Mouse (Mus musculus) left cerebral cortex, adult 2 months (tissue): ENCODE results near the gene Bag6. TPM values are rescaled to one million over a fixed set of nuclear protein-coding genes. Genes with fewer than 3 reads are reported as not detected.

Source experiments
- DNase-seq, 2 experiments: peaks; one replicate each; pipeline ENCODE4 v3.0.0; 2021 to 2022; ENCODE audit warnings: low spot score in 2 of 2, mixed read lengths in 1 of 2; ENCODE audit errors: extremely low spot score in 1 of 2
- H3K27ac ChIP-seq: fragments of 200-600 bp; 2 replicates; pipeline ENCODE4 v1.8.1; 2022
- H3K4me3 ChIP-seq: fragments of 200-600 bp; 2 replicates; pipeline ENCODE4 v1.8.1; 2022
- CTCF ChIP-seq: fragments of 200-600 bp; IDR thresholded peaks from 2 replicates; pipeline ENCODE4 v1.8.1; 2022; ENCODE audit warnings: antibody characterized with exemption, mild to moderate bottlenecking, moderate library complexity
- intact Hi-C: fragments of 180-260 bp; cut with DNase I; formaldehyde crosslinking; loops from one replicate; pipeline ENCODE4 v1.15.1; 2025
- total RNA-seq, 2 experiments: library from RNA; stranded (reverse); gene quantifications; 2 replicates each; pipeline ENCODE4 v1.2.3; 2021

Gene Bag6
- total RNA-seq, 2 experiments from 2014 or later = 304 to 307 TPM

DNA sequence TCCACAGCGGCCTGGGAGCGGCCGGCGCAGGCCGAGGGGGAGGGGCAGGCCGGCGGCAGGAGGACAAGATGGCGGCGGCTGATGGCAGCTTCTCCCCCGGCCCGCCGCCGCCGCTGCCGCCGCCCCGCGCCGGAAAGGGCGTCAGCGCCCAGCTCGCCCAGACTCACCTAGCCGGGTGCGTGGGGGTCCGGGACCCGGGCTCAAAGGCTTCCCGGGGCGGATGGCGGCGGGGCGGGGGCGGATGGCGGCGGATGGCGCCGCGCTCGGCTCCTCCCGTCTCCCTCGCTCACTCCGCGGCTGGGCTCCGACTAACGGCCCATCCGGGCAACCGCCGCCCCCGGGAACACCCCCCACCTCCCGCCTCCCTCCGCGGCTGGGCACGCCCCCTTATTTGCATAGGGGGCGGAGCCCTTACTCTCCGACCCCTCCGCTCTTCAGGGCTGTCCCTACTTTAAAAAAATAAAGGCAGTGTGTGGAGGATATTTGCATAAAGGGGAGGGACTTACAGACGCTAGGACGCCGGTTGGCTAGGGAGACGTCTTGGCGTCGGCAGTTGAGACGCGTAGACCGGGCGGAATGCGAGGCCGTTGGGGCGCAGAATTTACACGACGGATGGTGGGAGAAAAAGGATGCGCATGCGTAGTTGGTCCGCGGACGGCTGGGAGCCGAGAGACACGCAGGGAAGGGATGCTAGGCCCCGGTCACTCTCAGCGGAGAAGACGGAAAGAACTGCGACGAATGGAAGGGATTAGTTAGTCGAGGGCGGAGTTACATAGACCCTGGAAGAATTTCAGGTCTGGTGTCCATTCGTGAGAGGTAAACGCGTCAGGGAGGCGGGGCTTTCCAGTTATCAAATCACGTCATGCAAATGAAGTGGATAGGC lies 29.8 kb downstream of the Bag6 start, which contains the start of gene Prrc2a:
Gene Prrc2a (minus strand): TSS at position 330 of the 883 bp plus-strand sequence.
- H3K27ac ChIP-seq = peak within 1 kb of the TSS; percentile 96
- no peak for TF ChIP-seq CTCF
- peak; percentile 98 for DNase-seq
- intact Hi-C loops = loop anchor here (1.0 kb wide), 1 partner anchor 30 kb away; the partner anchor contains the start of gene Bag6
- H3K4me3 ChIP-seq = peak within 1 kb of the TSS; percentile 87

DNA sequence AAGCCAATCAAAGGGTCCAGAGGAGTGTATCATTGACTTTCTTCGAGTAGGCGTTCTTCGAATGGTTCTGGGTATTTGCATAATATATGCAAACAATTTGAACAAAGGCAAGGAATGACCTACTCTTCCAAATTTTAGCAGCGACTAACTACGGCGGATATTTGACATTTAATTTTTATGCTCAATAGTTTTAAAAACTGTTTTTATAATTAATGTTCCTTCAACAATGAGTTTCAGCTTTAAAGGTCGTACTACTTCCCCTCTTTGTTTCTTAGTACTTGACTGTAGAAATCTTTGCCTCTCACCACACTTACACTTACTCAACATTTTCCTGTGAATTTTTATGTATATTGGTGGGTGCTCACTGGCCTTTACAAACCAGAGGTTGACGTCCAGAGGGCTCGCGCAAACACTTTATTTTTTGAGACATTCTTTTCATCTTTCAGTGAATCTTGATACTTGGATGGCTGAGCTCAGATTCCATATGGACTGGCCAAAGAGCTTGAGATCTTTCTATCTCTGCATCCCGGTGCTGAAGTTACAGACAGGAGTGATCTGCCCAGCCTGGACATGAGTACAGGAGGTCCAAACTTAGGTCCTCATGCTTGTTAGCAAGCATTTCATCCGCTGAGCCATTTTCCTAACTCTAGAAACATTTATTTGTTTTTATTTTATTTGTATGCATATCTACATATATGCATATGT lies 30.6 kb downstream of the Bag6 start:
- Histone ChIP-seq H3K4me3 (peak overlapping the region; percentile 87), H3K27ac (peak overlapping the region; percentile 96)
- no peak for DNase-seq
- intact Hi-C loops = loop anchor here (1.0 kb wide), 1 partner anchor 71 kb away; no protein-coding TSS in a partner anchor
- no peak for TF ChIP-seq CTCF

DNA sequence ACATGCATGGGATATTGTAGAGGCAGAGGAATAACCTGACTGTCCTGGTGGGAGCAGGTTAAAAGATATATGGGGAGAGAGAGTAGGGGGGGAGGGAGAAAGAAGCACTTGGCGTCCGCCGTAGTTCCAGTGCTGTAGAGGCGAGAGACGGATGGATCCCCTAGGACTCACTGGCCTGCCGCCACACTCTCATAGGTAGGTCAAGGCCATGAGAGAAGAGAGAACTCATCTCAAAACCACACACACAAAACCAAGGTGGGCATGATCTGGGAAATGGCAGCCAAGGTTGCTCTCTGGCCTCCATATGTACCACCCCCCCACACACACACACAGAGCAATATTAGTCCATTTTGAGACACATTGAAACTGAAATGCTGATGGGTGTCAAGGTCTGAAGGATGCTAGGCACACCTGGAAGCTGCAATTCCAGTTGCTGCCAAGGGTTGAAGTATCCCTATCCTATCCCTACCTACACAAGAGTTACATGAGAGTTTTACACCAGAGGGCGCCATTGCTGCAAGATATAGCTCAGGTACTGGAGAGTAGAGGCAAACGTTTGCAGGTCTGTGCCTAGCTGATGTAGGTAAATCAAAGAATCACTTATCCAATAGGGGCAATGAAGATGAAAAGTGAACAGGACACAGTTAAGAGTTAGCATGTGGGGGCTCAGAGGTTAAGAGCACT lies 31.5 kb downstream of the Bag6 start:
- Histone ChIP-seq H3K4me3 (no peak overlapping the region), H3K27ac (peak overlapping the region; percentile 96; the same call in 1 of the 2 replicates)
- DNase-seq = peak in 1 of 2 experiments; percentile 59
- intact Hi-C loops = loop anchor here (1.0 kb wide), 1 partner anchor 70 kb away; no protein-coding TSS in a partner anchor
- peak; percentile 64 for TF ChIP-seq CTCF

DNA sequence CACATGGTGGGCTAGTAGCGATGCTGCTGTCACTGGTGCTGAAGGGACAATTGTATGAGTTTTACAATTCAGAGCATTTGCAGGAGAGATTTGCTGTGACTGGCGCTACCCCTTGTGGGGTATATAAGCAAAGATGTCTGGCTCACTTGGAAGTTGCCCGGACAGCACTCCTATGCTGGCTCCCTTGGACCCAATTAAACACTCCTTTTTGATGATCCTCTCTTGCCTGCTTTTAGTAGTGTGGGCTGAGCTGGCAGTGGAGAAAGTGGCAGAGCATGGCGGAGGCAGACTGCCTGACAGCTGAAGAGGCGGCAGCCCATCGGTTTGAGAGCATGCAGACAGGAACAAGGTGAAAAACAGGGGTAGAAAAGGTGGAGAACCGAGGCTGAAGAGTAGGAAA lies 32.8 kb downstream of the Bag6 start:
- no peak for TF ChIP-seq CTCF
- no peak for DNase-seq

DNA sequence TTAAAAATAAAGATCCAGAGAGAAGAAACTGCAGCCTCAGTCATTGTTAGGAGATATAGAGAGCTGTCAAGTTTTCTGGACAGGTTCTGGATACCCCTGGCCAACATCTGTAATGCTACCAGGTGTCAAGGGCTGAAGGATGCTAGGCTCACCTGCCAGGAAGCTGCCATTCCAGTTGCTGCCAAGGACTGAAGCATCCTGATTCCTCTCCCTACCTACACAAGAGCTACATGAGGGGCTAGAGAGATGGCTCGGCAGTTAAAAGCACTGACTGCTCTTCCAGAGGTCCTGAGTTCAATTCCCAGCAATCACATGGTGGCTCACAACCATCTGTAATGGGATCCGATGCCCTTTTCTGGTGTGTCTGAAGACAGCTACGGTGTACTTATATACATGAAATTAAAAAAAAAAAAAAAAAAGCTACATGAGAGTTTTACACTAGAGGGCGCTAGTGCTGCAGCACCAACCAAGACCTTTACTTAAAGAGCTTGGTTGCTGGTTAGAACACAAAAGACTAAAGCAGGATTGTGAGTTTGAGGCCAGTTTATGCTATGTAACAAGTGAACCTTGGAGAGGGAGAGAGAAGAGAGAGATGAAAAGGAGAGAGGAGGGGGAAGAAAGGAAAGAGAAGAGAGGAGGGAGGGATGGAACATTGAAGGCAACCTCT lies 33.7 kb downstream of the Bag6 start:
- peak overlapping the region; percentile 75 for H3K27ac ChIP-seq
- intact Hi-C loops = loop anchor here (1.0 kb wide), 1 partner anchor 64 kb away; no protein-coding TSS in a partner anchor
- peak; percentile 78 for TF ChIP-seq CTCF
- DNase-seq = no peak
- H3K4me3 ChIP-seq = no peak overlapping the region

More for the DNA sequence above, 32.8 kb downstream of the Bag6 start:
- intact Hi-C loops = no loop called here
- Histone ChIP-seq H3K27ac (peak overlapping the region; percentile 75), H3K4me3 (no peak overlapping the region)

DNA sequence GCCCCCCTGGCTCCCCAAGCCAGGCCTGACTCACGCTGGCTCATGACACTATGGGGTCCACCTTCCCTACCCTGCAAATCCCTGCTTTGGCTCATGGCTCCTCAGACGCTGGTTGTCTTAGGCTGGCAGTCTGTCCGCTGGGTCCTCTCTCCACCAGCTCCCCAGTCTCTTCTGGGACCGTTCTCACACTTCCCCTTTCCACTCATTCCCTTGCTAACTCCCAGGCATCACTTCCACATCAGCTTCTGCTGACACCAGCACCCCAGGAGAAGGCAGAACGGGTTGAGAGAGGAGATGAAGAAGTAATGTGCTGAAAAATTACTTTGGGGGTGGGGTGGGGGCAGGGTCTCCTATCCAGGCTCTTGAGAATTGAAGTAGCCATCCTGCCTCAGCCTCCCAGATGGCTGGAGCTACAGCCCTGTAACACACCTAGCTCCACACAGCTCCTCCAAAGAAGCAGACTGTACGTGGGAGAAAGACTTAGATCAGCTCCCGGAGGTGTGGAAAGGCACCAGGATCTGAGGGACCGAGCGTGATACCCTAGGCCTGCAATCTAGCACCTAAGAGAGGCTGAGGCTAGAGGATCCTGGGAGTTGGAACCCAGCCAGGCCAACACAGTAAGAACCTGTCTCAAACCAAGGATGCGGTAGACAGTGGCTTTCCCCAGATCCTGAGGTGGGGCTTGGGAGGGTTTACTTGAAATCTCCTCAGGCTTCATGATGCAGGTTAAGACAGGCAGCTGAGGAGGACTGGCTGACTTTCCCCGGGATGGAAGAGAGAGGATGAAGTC lies 37.7 kb downstream of the Bag6 start:
- peak; percentile 54 to 55 for DNase-seq
- intact Hi-C loops = no loop called here
- TF ChIP-seq CTCF = no peak
- Histone ChIP-seq H3K4me3 (peak overlapping the region; percentile 14; the same call in 1 of the 2 replicates), H3K27ac (peak overlapping the region; percentile 77)

DNA sequence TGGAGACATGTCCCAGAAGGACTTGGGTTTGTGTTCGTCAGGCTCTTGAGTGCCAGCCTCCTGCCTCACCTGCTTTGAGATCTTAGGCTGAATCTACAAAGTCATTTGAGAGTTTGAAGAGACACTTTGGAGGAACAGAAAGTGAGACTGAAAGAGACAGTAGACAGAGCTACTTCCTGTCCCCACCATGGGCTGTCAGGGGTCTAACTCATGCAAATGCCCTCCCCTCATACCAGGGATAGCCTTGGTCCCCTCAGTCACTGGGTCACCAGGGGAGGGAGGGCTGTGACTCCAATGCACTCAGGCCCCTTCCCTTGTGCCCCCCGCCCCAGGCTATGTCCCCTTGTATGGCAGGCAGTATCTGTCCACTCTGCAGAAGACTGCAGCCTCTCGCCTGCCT lies 38.4 kb downstream of the Bag6 start:
- no peak for DNase-seq
- intact Hi-C loops = no loop called here
- no peak overlapping the region for H3K4me3 ChIP-seq
- peak overlapping the region; percentile 77 for H3K27ac ChIP-seq
- no peak for TF ChIP-seq CTCF

DNA sequence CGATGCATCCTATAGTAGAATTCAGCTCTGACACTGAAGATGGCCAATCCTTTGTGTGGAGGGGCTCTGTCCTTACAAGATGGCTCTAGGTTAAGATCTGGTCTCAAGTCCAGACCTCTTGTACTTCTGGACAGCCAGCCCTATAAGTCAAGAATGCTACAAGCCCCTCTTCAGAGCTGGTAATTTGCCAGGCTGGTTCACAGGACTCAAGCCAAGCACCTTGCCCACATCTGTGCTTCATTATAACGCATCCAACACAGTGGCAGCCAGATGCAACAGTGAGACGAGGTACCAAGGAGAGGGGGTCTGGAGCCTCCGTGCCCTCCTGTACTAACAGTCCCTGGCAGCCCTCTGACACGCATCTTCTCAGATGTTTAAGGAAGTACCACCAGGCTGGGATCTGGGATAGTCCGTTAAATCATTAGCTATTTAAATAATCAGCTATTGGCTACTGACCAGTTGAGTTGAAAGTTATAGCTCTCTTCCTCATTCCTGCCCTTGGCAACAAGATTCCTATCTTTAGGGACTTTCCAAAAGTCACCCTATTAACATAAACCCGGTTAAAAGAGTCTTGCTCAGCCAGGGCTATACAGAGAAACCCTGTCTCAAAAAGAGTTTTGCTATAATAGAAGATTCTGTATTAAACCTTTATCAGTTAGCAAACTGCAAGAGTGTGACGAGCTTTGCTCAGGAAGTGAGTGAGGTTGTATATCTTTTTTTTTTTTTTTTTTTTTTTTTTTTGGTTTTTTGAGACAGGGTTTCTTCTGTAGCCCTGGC lies 39.4 kb downstream of the Bag6 start:
- TF ChIP-seq CTCF = no peak
- Histone ChIP-seq H3K4me3 (no peak overlapping the region), H3K27ac (peak overlapping the region; percentile 77; the same call in 1 of the 2 replicates)
- intact Hi-C loops = no loop called here
- no peak for DNase-seq

DNA sequence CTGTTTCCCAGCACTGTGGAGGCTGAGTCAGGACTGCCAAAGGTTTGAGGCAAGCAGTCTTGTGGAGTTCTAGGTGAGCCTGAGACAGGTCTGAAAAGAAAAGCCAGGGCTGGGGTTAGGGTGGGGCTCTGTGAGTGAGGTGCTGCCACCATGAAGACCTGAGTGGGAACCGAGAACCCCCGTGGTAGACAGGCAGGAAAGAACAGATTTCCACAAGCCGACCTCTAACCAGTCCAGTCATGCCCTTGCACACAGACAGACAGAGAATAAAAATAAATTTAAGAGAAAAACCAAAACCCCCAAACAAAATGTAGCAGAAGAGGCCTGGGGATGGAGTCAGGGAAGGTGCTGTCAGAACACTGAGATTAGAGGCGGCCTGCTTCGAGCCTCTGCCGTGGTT lies 40.4 kb downstream of the Bag6 start:
- TF ChIP-seq CTCF = no peak
- intact Hi-C loops = no loop called here
- Histone ChIP-seq H3K27ac (no peak overlapping the region), H3K4me3 (no peak overlapping the region)
- no peak for DNase-seq

DNA sequence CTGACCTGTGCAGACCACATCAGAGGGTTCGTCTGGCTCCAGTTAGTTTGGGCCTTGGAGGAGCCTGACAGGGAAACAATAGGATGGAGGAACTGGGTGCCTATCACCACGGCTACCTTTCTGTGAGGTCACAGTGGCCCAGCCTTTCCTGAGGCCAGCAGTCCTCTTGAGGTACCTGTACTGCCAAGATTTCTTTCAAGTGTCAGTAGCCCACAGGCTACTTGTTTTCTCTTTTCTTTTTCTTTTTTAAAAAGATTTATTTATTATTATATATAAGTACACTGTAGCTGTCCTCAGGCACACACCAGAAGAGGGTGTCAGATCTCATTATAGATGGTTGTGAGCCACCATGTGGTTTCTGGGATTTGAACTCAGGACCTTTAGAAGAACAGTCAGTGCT lies 41.0 kb downstream of the Bag6 start, which contains the start of gene Aif1:
Gene Aif1 (minus strand): TSS at position 101 of the 400 bp plus-strand sequence.
- H3K4me3 ChIP-seq = no peak within 1 kb of the TSS
- TF ChIP-seq CTCF = no peak
- H3K27ac ChIP-seq = no peak within 1 kb of the TSS
- DNase-seq = no peak
- intact Hi-C loops = no loop called here
